Mouse (Mus musculus): ENCODE results near the gene Rpp21. TPM values are rescaled to one million over a fixed set of nuclear protein-coding genes. Genes with fewer than 3 reads are reported as not detected.

Gene Rpp21
- total and polyA plus RNA-seq, 3 experiments = 22.5 to 53.8 (median 50.5) TPM

DNA sequence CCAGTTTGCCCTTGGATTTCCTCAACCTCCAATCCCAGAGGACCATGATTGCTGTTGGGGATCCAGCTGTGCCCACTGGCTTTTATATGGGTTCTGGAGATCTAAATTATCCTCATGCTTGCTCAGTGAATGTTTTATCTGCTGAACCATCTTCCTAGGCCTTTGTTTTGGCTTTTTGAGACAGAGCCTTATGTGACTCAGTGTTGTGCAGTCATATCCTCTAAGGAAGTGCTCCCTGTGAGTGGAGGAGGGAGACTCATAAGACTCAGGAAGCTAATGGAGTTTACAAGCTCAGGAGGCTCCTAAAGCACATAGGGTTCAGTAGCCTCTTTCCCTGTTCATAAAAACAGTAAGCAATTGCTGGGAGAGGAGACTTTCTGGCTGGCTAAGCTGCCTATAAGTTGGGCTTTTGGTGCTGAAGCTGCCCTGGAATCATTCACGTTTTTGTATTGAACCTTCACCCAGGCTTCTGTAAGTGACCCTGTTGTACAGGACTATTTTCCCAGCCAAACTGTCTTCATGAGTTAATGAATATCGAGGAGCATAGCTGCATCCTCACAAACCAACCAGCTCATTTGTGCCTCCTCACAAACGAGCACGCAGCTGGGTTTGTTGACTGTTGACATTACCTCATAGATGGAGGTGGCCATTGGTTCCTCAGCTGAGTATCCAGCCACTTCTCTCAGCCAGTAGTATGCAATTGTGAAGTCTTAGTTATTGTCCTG is 23.8 kb upstream of the Rpp21 start:
- no peaks in the 10 kb centered on the region for H3K9me3 ChIP-seq (replicated peaks; ENCODE audit: low read length)
- peaks cover 21 to 44% of the 10 kb centered on the region in 2 experiments for H3K36me3 ChIP-seq (replicated peaks in 1 of 2; ENCODE audit: control insufficient read depth in 1 of 2, insufficient read depth in 1 of 2, low read length in 1 of 2)
- DNase-seq (ENCODE audit: extremely low read depth) = no peak
- no peak overlapping the region for H3K4me2 ChIP-seq (ENCODE audit: insufficient read depth, low read depth, poor library complexity, severe bottlenecking)
- H3K27ac ChIP-seq (ENCODE audit: insufficient read depth, low read depth) = no peak overlapping the region
- no peak overlapping the region for H3K4me3 ChIP-seq (replicated peaks in 1 of 3; ENCODE audit: low read depth in 2 of 3, low read length in 2 of 3, poor library complexity in 1 of 3)
- H3K4me1 ChIP-seq (ENCODE audit: control insufficient read depth in 1 of 2, insufficient read depth in 2 of 2) = no peaks in the 10 kb centered on the region
- H3K79me2 ChIP-seq (replicated peaks; ENCODE audit: control insufficient read depth, extremely low read depth, insufficient read depth, poor library complexity, severe bottlenecking) = peaks cover 5% of the 10 kb centered on the region; the same call in 1 of the 2 replicates
- dilution Hi-C loops (cut with MboI; ENCODE audit: extremely low pct_ligation_motif_present, extremely low pct_unique_long_range_greater_than_20kb, low sequenced_read_pairs) = no loop called here
- in situ Hi-C loops (cut with MboI; ENCODE audit: low pct_ligation_motif_present, low pct_unique_long_range_greater_than_20kb, low sequenced_read_pairs) = no loop called here
- no peaks in the 10 kb centered on the region for H3K27me3 ChIP-seq (replicated peaks)
- H3K9ac ChIP-seq (ENCODE audit: insufficient read depth, low read depth) = no peak overlapping the region
- TF ChIP-seq E2F4 (IDR thresholded peaks at IDR 0.05; ENCODE audit: insufficient replicate concordance, low read depth, low read length) (no peak), USF2 (conservative IDR thresholded peaks at IDR 0.05; ENCODE audit: low read depth, low read length) (no peak), JUN (IDR thresholded peaks at IDR 0.05; ENCODE audit: insufficient read depth, low read depth, low read length) (no peak), ZNF384 (IDR thresholded peaks at IDR 0.05; ENCODE audit: low read depth, low read length) (no peak), TCF12 (IDR thresholded peaks at IDR 0.05; ENCODE audit: low read depth, low read length) (no peak)

DNA sequence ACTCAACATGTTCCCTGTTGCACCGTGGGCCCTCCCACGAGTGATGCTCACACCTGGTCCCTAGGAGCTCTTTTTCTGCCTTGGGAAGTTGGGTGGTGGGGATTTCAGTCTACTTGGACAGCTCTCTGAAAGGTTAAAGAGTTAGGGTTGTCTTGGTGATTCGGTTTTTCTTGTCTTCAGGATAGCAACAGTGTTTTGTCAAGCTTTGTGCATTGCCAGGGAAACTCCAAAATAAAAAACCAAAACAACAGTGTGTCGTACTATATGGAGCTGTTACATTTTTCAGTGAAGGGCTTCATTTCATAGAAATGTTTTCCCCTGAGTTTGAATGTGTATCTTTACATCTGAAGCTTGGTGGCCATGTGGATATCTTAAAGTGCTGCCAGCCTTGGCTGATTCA is 16.9 kb upstream of the Rpp21 start:
- 0 out of 2 replicates have a peak overlapping the region, but pooled peaks have one; percentile 25 for H3K9ac ChIP-seq (ENCODE audit: insufficient read depth, low read depth)
- H3K79me2 ChIP-seq (replicated peaks; ENCODE audit: control insufficient read depth, extremely low read depth, insufficient read depth, poor library complexity, severe bottlenecking) = peaks cover 50% of the 10 kb centered on the region
- H3K4me1 ChIP-seq (ENCODE audit: control insufficient read depth in 1 of 2, insufficient read depth in 2 of 2) = peaks cover 4 to 40% of the 10 kb centered on the region in 2 experiments
- no peaks in the 10 kb centered on the region for H3K27me3 ChIP-seq (replicated peaks)
- peaks cover 19 to 50% of the 10 kb centered on the region in 2 experiments for H3K36me3 ChIP-seq (replicated peaks in 1 of 2; ENCODE audit: control insufficient read depth in 1 of 2, insufficient read depth in 1 of 2, low read length in 1 of 2)
- dilution Hi-C loops (cut with MboI; ENCODE audit: extremely low pct_ligation_motif_present, extremely low pct_unique_long_range_greater_than_20kb, low sequenced_read_pairs) (no loop called here), in situ Hi-C loops (cut with MboI; ENCODE audit: low pct_ligation_motif_present, low pct_unique_long_range_greater_than_20kb, low sequenced_read_pairs) (no loop called here)
- TF ChIP-seq ELF1 (IDR thresholded peaks at IDR 0.05; ENCODE audit: low read depth, low read length) (no peak), IRF4 (IDR thresholded peaks at IDR 0.05; ENCODE audit: low read depth, low read length) (no peak), MEF2A (IDR thresholded peaks at IDR 0.05; ENCODE audit: borderline replicate concordance, low read depth, low read length) (no peak), EP300 (IDR thresholded peaks at IDR 0.05; ENCODE audit: low read length) (no peak), SIN3A (IDR thresholded peaks at IDR 0.05; ENCODE audit: low read length) (no peak), MAFK (IDR thresholded peaks at IDR 0.05; ENCODE audit: insufficient replicate concordance, low read length) (no peak), JUN (IDR thresholded peaks at IDR 0.05; ENCODE audit: insufficient read depth, low read depth, low read length) (no peak), NELFE (IDR thresholded peaks at IDR 0.05; ENCODE audit: low read depth, low read length) (no peak), NRF1 (IDR thresholded peaks at IDR 0.05; ENCODE audit: low read depth, low read length) (no peak), PAX5 (IDR thresholded peaks at IDR 0.05; ENCODE audit: low read length) (no peak), USF2 (conservative IDR thresholded peaks at IDR 0.05; ENCODE audit: low read depth, low read length) (no peak), GABPA (IDR thresholded peaks at IDR 0.05; ENCODE audit: insufficient replicate concordance, low read depth, low read length) (no peak), TCF12 (IDR thresholded peaks at IDR 0.05; ENCODE audit: low read depth, low read length) (no peak), E2F4 (IDR thresholded peaks at IDR 0.05; ENCODE audit: insufficient replicate concordance, low read depth, low read length) (no peak), MXI1 (IDR thresholded peaks at IDR 0.05; ENCODE audit: low read depth, low read length) (no peak), JUND (conservative IDR thresholded peaks at IDR 0.05; ENCODE audit: low read depth, low read length) (no peak), RCOR1 (conservative IDR thresholded peaks at IDR 0.05; ENCODE audit: low read depth, low read length) (no peak), RAD21 (IDR thresholded peaks at IDR 0.05; ENCODE audit: low read depth, low read length) (no peak), USF1 (IDR thresholded peaks at IDR 0.05; ENCODE audit: low read depth, low read length) (no peak)
- DNase-seq (ENCODE audit: extremely low read depth) = no peak
- H3K9me3 ChIP-seq (replicated peaks; ENCODE audit: low read length) = peaks cover 2% of the 10 kb centered on the region
- H3K4me2 ChIP-seq (ENCODE audit: insufficient read depth, low read depth, poor library complexity, severe bottlenecking) = peak overlapping the region; percentile 17
- no peak overlapping the region for H3K4me3 ChIP-seq (replicated peaks in 1 of 3; ENCODE audit: low read depth in 2 of 3, low read length in 2 of 3, poor library complexity in 1 of 3)
- no peak overlapping the region for H3K27ac ChIP-seq (ENCODE audit: insufficient read depth, low read depth)
